Mouse (Mus musculus): ENCODE measurements around the gene Tpr.

DNA sequence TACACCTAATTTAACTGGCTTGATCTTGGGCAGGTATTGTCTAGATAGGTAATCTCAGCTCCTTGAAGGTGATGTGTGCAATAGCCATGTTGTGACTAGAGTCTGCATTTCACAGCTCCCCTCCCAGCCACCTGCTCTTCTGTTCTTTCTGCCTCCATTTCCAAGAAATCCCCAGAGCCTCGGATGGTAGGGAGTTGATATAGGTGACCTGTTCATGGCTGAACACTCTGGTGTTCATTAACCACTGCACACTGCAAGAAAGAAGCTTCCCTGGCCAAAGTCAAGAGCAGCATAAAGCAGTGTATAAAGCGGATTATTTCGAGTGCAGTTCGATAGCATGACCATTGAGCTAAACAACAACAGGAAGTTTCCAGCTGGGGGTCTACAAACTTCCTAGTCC lies 25.8 kb downstream of the Tpr start:
- no peak for TF ChIP-seq GATA1 (IDR thresholded peaks at IDR 0.05; ENCODE audit: low read length)
- TF ChIP-seq TAL1 (IDR thresholded peaks at IDR 0.05; ENCODE audit: low read length), result no peak

All from erythroblast, embryonic 14.5 days (primary cell).